Mouse (Mus musculus): Measurements from ENCODE around the gene Cldn14.
"Not testable (repeated sequence)": the region's sequence is repeated elsewhere in the genome, so short reads cannot be mapped to it uniquely, and the experiment has no call there.

The Cldn14 gene

GRCm38 (mm10) chr16:94008737-94009136, at the start of gene Cldn14:
Cldn14 (minus strand) TSS chr16:94008837.
- DNase-seq (ENCODE audit: extremely low read depth, insufficient read length, low spot score) = no peak

- no peak for DNase-seq (ENCODE audit: extremely low read depth, insufficient read length, low spot score)
Measured at GRCm38 (mm10) chr16:94055576-94055975, 46.9 kb upstream of the Cldn14 start.

DNA sequence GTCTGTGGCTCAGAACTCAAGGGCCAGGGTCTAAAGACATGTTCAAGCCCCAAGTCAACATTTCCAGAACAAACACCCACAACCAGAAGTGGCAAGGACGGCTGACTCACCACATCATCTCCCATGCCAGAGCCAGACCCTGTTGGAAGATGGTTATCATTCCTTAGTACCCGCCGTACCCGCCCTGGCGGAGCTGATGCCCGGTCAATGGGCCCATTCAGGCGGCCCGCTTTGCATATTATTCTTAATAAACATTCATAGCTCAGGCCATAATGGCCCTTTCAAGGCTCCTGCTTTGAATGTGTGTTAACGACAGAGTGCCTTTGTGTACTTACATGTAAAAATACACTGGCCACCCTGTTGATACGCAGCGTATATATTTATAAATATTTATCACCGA, 46.5 kb upstream of the Cldn14 start:
- no peak for DNase-seq (ENCODE audit: extremely low read depth, insufficient read length, low spot score)

- no peak for DNase-seq (ENCODE audit: extremely low read depth, insufficient read length, low spot score)
Measured at GRCm38 (mm10) chr16:94050368-94050767, 41.7 kb upstream of the Cldn14 start.

- no peak for DNase-seq (ENCODE audit: extremely low read depth, insufficient read length, low spot score)
Measured at GRCm38 (mm10) chr16:94044996-94045395, 36.4 kb upstream of the Cldn14 start.

DNA sequence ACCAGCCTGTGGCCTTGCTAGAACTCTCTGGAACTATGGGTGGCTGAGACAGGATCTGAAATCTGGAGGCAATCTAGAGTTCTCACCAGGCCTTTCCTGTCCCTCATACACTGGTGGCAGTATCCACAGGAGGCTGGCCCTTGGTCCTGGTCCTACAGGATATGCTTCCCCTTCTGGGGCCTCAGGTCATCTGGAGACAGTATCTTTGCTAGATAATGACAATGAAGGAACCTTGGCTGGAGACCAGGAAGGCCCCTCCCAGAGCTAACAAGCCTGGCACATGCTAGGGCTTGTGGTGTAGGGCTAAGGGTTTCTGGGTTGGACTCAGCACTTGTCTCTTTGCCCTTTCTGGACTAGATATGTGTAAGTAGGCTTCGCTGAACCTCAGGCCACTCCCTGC, 35.2 kb upstream of the Cldn14 start:
- DNase-seq (ENCODE audit: extremely low read depth, insufficient read length, low spot score) = no peak

GRCm38 (mm10) chr16:94041065-94041712, 32.6 kb upstream of the Cldn14 start:
- no peak for DNase-seq (ENCODE audit: extremely low read depth, insufficient read length, low spot score)

GRCm38 (mm10) chr16:94040485-94040884, 31.8 kb upstream of the Cldn14 start:
- DNase-seq (ENCODE audit: extremely low read depth, insufficient read length, low spot score) = no peak

DNA sequence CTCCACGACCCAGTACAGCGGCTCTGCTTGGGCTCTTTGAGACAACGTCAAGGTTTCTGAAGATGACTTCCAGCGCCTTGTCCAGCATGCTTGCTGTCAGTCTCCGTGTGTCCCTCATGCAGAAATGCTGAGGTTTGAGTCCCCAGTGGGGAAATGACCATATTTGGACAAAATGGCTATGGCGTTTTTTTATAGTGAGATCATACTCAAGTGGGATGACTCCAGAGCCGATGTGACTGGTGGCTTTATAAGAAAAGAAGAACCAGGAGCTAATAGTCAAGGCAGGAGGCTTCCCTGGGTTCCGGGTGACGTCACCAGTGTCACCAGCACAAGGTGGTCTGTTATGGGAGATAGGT, 30.3 kb upstream of the Cldn14 start:
- DNase-seq (ENCODE audit: extremely low read depth, insufficient read length, low spot score) = no peak

DNA sequence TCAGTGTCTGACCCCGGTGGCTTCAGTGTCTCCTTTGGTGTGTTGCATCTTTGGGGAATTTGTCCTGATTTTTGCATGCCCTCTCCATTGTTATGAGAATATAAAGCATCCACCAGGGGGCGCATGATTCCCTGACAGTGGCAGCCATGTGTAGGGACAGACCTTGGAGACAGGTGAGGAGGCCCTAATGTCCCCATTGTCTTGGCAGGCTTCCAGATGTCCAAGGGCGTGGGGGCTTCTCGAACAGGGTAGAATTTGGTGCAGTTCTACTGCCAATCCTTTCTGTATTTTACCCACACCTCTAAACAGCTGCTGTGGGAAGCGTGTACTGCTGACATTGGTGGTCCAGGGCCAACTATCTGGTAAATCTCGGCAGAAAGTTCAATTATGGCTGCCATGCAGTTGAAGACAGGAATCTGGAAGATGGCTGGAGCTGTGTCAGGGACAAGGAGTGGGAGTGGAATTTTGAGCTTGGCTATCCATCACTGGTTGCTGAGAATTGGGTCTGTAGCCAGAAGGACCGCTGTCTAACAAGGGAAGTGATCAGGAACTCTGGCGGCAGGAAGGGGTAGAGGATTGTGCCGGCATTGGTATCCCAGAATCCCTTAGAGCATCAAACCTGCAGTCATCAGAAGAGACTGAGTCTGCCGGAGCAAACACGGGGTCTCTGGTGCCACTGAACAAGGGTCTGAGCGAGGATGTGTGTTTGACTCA, 29.8 kb upstream of the Cldn14 start:
- peak; percentile 15 for DNase-seq (ENCODE audit: extremely low read depth, insufficient read length, low spot score)

DNA sequence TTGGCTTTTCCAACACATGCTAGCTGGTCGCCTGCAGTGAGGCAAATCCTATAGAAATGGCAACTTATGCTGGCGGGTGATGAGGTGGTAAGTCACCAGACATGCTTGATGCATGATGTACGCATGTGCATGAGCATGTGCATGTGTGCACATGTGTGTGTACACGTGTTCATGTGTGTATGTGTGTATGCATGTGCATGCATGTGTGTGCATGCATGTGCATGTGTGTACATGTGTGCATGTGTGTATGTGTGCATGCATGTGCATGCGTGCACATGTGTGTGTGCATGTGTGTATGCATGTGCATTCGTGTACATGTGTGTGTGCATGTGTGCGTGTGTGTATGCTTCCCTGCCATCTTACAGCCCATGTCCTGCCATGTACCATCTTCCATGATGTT, 28.6 kb upstream of the Cldn14 start:
- no peak for DNase-seq (ENCODE audit: extremely low read depth, insufficient read length, low spot score)

GRCm38 (mm10) chr16:94034152-94034551, 25.5 kb upstream of the Cldn14 start:
- no peak for DNase-seq (ENCODE audit: extremely low read depth, insufficient read length, low spot score)

GRCm38 (mm10) chr16:94032270-94032669, 23.6 kb upstream of the Cldn14 start:
- DNase-seq (ENCODE audit: extremely low read depth, insufficient read length, low spot score) = no peak

GRCm38 (mm10) chr16:94023352-94024280, 15.0 kb upstream of the Cldn14 start:
- no peak for DNase-seq (ENCODE audit: extremely low read depth, insufficient read length, low spot score)

DNA sequence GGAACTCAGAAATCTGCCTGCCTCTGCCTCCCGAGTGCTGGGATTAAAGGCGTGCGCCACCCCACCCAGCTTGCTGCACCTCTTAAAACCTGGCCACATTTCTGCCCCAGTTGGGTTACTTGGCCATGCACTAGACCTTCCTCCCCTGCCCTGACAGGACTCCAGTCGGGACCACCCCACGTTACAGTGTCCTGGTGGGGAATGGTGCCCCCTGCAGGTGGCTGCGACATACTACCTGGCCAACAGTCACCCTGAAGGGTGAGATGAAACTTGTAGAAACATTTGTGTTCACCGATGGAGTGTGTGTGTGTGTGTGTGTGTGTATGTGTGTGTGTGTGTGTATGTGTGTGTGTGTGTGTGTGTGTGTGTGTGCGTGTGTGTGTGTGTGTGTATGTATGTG, 11.1 kb upstream of the Cldn14 start:
- DNase-seq (ENCODE audit: extremely low read depth, insufficient read length, low spot score) = not testable (repeated sequence)

GRCm38 (mm10) chr16:94017953-94018352, 9.3 kb upstream of the Cldn14 start:
- DNase-seq (ENCODE audit: extremely low read depth, insufficient read length, low spot score) = no peak

- DNase-seq (ENCODE audit: extremely low read depth, insufficient read length, low spot score) = no peak
Measured at GRCm38 (mm10) chr16:94014489-94015096, 6.0 kb upstream of the Cldn14 start.

GRCm38 (mm10) chr16:94013328-94014086, 4.9 kb upstream of the Cldn14 start:
- DNase-seq (ENCODE audit: extremely low read depth, insufficient read length, low spot score) = not testable (repeated sequence)

DNA sequence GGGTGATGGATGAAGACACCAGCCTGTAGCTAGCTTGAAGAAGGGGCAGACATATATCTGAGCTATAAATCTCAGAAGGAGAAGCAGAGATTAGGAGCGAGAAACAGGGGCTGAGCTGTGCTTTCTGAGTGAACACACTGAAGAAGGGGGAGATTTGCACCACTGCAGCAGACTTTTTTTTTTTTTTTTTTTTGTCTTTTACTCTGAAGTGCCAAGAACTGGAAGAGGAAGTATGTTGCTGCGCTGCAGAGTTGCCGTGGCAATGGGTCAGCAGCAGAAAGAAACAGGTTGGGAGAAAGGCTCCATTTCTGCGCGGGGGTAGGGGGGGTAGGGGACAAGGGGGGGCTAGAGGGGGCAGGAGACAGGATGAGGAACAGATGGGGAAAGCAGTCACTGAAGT, 2.6 kb upstream of the Cldn14 start:
- DNase-seq (ENCODE audit: extremely low read depth, insufficient read length, low spot score) = no peak

DNA sequence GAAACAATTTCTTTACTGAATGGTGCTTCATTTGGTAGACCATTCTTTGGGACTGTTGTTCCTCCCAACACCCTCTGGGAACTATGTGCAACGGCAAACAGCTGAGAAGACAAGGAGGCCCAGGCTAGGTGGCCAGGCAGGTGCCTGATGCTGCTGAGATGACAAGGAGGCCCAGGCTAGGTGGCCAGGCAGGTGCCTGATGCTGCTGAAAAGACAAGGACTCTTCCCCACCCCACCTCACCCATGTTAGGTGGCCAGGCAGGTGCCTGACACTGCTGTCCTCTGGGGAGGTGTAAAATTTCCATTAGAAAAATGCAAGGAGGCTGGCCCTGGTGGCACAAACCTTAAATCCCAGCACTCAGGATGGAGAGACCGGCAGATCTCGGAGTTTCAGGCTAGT, 2.0 kb upstream of the Cldn14 start:
- no peak for DNase-seq (ENCODE audit: extremely low read depth, insufficient read length, low spot score)
